Mouse (Mus musculus) liver, adult (tissue): Measurements from ENCODE around the gene Atp5b.

Experiments
- GATA4 ChIP-seq: IDR thresholded peaks from 2 replicates; pipeline ENCODE4 v1.6.1; 2014; ENCODE audit warnings: mild to moderate bottlenecking, low read length; ENCODE audit not compliant: insufficient replicate concordance

Atp5b gene

GRCm38 (mm10) chr10:128092506-128093495 is 9.7 kb downstream of the Atp5b start:
- no peak; the same call in 1 of the 2 replicates for TF ChIP-seq GATA4

- TF ChIP-seq GATA4 = no peak
Measured at GRCm38 (mm10) chr10:128093496-128094294, 10.6 kb downstream of the Atp5b start.

GRCm38 (mm10) chr10:128094340-128094968 is 11.4 kb downstream of the Atp5b start:
- TF ChIP-seq GATA4 = peak; percentile 26; the same call in 1 of the 2 replicates

- no peak for TF ChIP-seq GATA4
Measured at GRCm38 (mm10) chr10:128095003-128095636, 12.0 kb downstream of the Atp5b start.

GRCm38 (mm10) chr10:128096313-128096692 is 13.2 kb downstream of the Atp5b start:
- no peak for TF ChIP-seq GATA4

GRCm38 (mm10) chr10:128096693-128097586 is 13.9 kb downstream of the Atp5b start:
- TF ChIP-seq GATA4 = peak; percentile 41; the same call in 1 of the 2 replicates

GRCm38 (mm10) chr10:128097587-128097971 is 14.5 kb downstream of the Atp5b start:
- no peak for TF ChIP-seq GATA4

- no peak for TF ChIP-seq GATA4
Measured at GRCm38 (mm10) chr10:128110103-128110761, 27.2 kb downstream of the Atp5b start.

GRCm38 (mm10) chr10:128111227-128111626 is 28.2 kb downstream of the Atp5b start:
- TF ChIP-seq GATA4 = no peak

- no peak for TF ChIP-seq GATA4
Measured at GRCm38 (mm10) chr10:128123833-128124232, 40.8 kb downstream of the Atp5b start.

GRCm38 (mm10) chr10:128124831-128125230 is 41.8 kb downstream of the Atp5b start:
- no peak for TF ChIP-seq GATA4

GRCm38 (mm10) chr10:128125951-128126350 is 42.9 kb downstream of the Atp5b start:
- no peak for TF ChIP-seq GATA4

GRCm38 (mm10) chr10:128127497-128127896 is 44.4 kb downstream of the Atp5b start:
- TF ChIP-seq GATA4 = no peak
